20 mouse cellular contexts compared by ENCODE assay signal in genomic region chr3:105515640-105516039, GRCm38 (mm10).
DNase-seq lines count a peak whose midpoint lies in the region; ATAC-seq and TF ChIP-seq lines count a peak whose summit lies in the region.
"Had no signal": no experiment of that assay in that cellular context is flagged by ENCODE, and none has a peak within 500 bp of the region (broad histone marks: within the 10 kb centered on the region; RNA-seq: fewer than 3 reads in every experiment).

No protein-coding gene starts in this region.

- no peaks in the 10 kb centered on the region for H3K9me3 ChIP-seq in heart, postnatal 0 days (replicated peaks; ENCODE audit: control insufficient read depth, low read length)
- H3K9me3 ChIP-seq in liver, embryonic 14.5 days (ENCODE audit: control insufficient read depth, low read length), result no peaks in the 10 kb centered on the region
- H3K9me3 ChIP-seq: embryonic facial prominence, embryonic 13.5 days; G1E; heart, embryonic 12.5 days had no signal

- H3K4me3 ChIP-seq in heart, postnatal 0 days (ENCODE audit: low read depth, low read length), result no peak overlapping the region
- H3K4me3 ChIP-seq in liver, embryonic 14.5 days (ENCODE audit: insufficient read depth in 1 of 2, low read depth in 2 of 2, low read length in 2 of 2), result no peak overlapping the region
- H3K4me3 ChIP-seq: embryonic facial prominence, embryonic 13.5 days; gastrocnemius, adult 2 months; heart, embryonic 12.5 days had no signal

- H3K4me1 ChIP-seq in heart, postnatal 0 days (ENCODE audit: control insufficient read depth, insufficient read depth), result peaks cover 1% of the 10 kb centered on the region; the same call in 1 of the 2 replicates
- H3K4me1 ChIP-seq in liver, embryonic 14.5 days (replicated peaks; ENCODE audit: control insufficient read depth in 2 of 2, insufficient read depth in 2 of 2, low read length in 1 of 2), result no peaks in the 10 kb centered on the region
- H3K4me1 ChIP-seq: embryonic facial prominence, embryonic 13.5 days had no signal

- WGBS in heart, postnatal 0 days, result 86% methylated on average over 1 of the region's 1 CpGs
- 52% methylated on average over 1 of the region's 1 CpGs for WGBS in liver, embryonic 14.5 days (ENCODE audit: insufficient replicate concordance)

- H3K9ac ChIP-seq in heart, postnatal 0 days (replicated peaks; ENCODE audit: low read depth, low read length), result no peak overlapping the region
- H3K9ac ChIP-seq in liver, embryonic 14.5 days (replicated peaks), result no peak overlapping the region
- H3K9ac ChIP-seq: embryonic facial prominence, embryonic 13.5 days; heart, embryonic 12.5 days had no signal

- TF ChIP-seq CTCF in heart, postnatal 0 days (IDR thresholded peaks at IDR 0.05; ENCODE audit: low read depth), result peak; percentile 50
- TF ChIP-seq CTCF in liver, embryonic 14.5 days (IDR thresholded peaks at IDR 0.05; ENCODE audit: low read depth), result peak; percentile 25; the same call in 1 of the 2 replicates

- H3K4me2 ChIP-seq in heart, postnatal 0 days (ENCODE audit: low read depth, low read length), result no peak overlapping the region
- no peak overlapping the region for H3K4me2 ChIP-seq in liver, embryonic 14.5 days (ENCODE audit: low read depth)
- H3K4me2 ChIP-seq: embryonic facial prominence, embryonic 13.5 days; heart, embryonic 12.5 days had no signal

- no peaks in the 10 kb centered on the region for H3K27me3 ChIP-seq in heart, postnatal 0 days (ENCODE audit: control insufficient read depth, insufficient read depth, low read length)
- no peaks in the 10 kb centered on the region for H3K27me3 ChIP-seq in liver, embryonic 14.5 days (ENCODE audit: control insufficient read depth, insufficient read depth, low read length)
- H3K27me3 ChIP-seq: embryonic facial prominence, embryonic 13.5 days had no signal

- no peaks in the 10 kb centered on the region for H3K36me3 ChIP-seq in heart, postnatal 0 days (replicated peaks; ENCODE audit: control insufficient read depth, insufficient read depth, low read length)
- H3K36me3 ChIP-seq in liver, embryonic 14.5 days (replicated peaks; ENCODE audit: control insufficient read depth, insufficient read depth, low read depth), result no peaks in the 10 kb centered on the region
- H3K36me3 ChIP-seq: embryonic facial prominence, embryonic 13.5 days; G1E; heart, embryonic 12.5 days had no signal

- ATAC-seq in heart, postnatal 0 days (ENCODE audit: insufficient read depth, low read depth), result no peak
- ATAC-seq in liver, embryonic 14.5 days (ENCODE audit: insufficient read depth), result no peak
- ATAC-seq: hindbrain, embryonic 16.5 days; midbrain, embryonic 16.5 days had no signal

- TF ChIP-seq EP300 in heart, postnatal 0 days (IDR thresholded peaks at IDR 0.05; ENCODE audit: low read depth), result no peak
- TF ChIP-seq EP300 in liver, embryonic 14.5 days (IDR thresholded peaks at IDR 0.05; ENCODE audit: low read depth), result no peak

- intact Hi-C loops in heart, postnatal 25 days (cut with DNase I), result loop anchor here (5.0 kb wide), 1 partner anchor 63 kb away; the partner anchor contains the start of gene Kcnd3

- no peak for DNase-seq in heart, postnatal 0 days (ENCODE audit: low spot score)
- DNase-seq in heart, postnatal 25 days (ENCODE audit: low spot score), result no peak
- DNase-seq in liver, embryonic 14.5 days (ENCODE audit: low read depth in 3 of 3, low spot score in 3 of 3), result no peak
- DNase-seq in liver (no peak), A20 (ENCODE audit: low read depth, low spot score) (peak; percentile 15), NIH3T3 (ENCODE audit: low read depth) (peak; percentile 7)
- no peak for DNase-seq in embryo, embryonic 9.5 days (ENCODE audit: extremely low spot score)
- DNase-seq in right cerebral cortex, postnatal 4 days, result no peak
- DNase-seq: adrenal gland, postnatal 25 days; gastrocnemius, adult 2 months; heart, postnatal 4 days; kidney, adult 18-20 months; kidney, postnatal 25 days; lung, postnatal 14 days; thymus, postnatal 36 days had no signal

- no peak overlapping the region for H3K27ac ChIP-seq in heart, postnatal 0 days (ENCODE audit: low read depth)
- no peak overlapping the region for H3K27ac ChIP-seq in liver, embryonic 14.5 days
- H3K27ac ChIP-seq: embryonic facial prominence, embryonic 13.5 days; gastrocnemius, adult 2 months had no signal

Comparison
In these comparisons a context has a peak if more than half of its experiments do, and no peak if none do; other contexts are left out.
1. DNase-seq: peak in A20 (single experiment) and NIH3T3 (single experiment); none in heart, postnatal 0 days (single experiment), heart, postnatal 25 days (single experiment), liver, embryonic 14.5 days (0 of 3), liver (single experiment), embryo, embryonic 9.5 days (single experiment) and right cerebral cortex, postnatal 4 days (single experiment).